Mouse (Mus musculus) forebrain, embryonic 11.5 days (tissue): Measurements from ENCODE around the gene Trhr2. TPM values are rescaled to one million over a fixed set of nuclear protein-coding genes. Genes with fewer than 3 reads are reported as not detected.
A peak's percentile ranks its signal among the peaks of the same experiment; 100 is the strongest.

Experiments
- ATAC-seq: fragments of 200-750 bp; cut with Nextera tagmentation; replicated peaks from 2 replicates; pipeline ENCODE4 v1.8.0; 2017; ENCODE audit warnings: moderate TSS enrichment; ENCODE audit not compliant: low FRiP score
- DNase-seq: peaks from one replicate; pipeline ENCODE4 v3.0.0-alpha.2; 2017; ENCODE audit warnings: low spot score
- H3K27ac ChIP-seq: fragments of 300-500 bp; sonication (generic); 2 replicates; pipeline ENCODE4 v1.5.1; 2014; ENCODE audit warnings: low read depth, low read length
- H3K27me3 ChIP-seq: fragments of 300-500 bp; sonication (generic); 2 replicates; pipeline ENCODE4 v1.6.1; 2014; ENCODE audit warnings: mild to moderate bottlenecking, low read length, mixed read lengths; ENCODE audit not compliant: control insufficient read depth, insufficient read depth
- H3K36me3 ChIP-seq: fragments of 300-500 bp; sonication (generic); 2 replicates; pipeline ENCODE4 v1.6.1; 2014; ENCODE audit warnings: mild to moderate bottlenecking, low read length, moderate library complexity, mixed read lengths; ENCODE audit not compliant: control insufficient read depth, insufficient read depth
- H3K4me1 ChIP-seq: fragments of 300-500 bp; sonication (generic); replicated peaks from 2 replicates; pipeline ENCODE4 v1.6.1; 2014; ENCODE audit warnings: low read length, mixed read lengths; ENCODE audit not compliant: control insufficient read depth, insufficient read depth
- H3K4me2 ChIP-seq: fragments of 300-500 bp; sonication (generic); 2 replicates; pipeline ENCODE4 v1.6.1; 2014; ENCODE audit warnings: low read depth, mild to moderate bottlenecking, low read length, moderate library complexity, mixed read lengths; ENCODE audit not compliant: severe bottlenecking
- H3K4me3 ChIP-seq: fragments of 300-500 bp; sonication (generic); 2 replicates; pipeline ENCODE4 v1.5.1; 2014; ENCODE audit warnings: low read depth, low read length
- H3K9ac ChIP-seq: fragments of 300-500 bp; sonication (generic); 2 replicates; pipeline ENCODE4 v1.6.1; 2014; ENCODE audit warnings: low read length
- H3K9me3 ChIP-seq: fragments of 300-500 bp; sonication (generic); 2 replicates; pipeline ENCODE4 v1.6.1; 2016; ENCODE audit warnings: low read length, mixed read lengths; ENCODE audit not compliant: control insufficient read depth
- WGBS: fragments of 180-500 bp; shearing (Covaris S2); extraction: QIAGEN DNeasy Blood & Tissue Kit; methylation state at CpG from one replicate; pipeline ENCODE4 v1.1.7; 2014; 5-methylcytosine and 5-hydroxymethylcytosine counted together
- polyA plus RNA-seq: library from polyadenylated mRNA; unstranded; fragments of >200 nt; fragmentation: Nextera tagmentation; extraction: Ambion mirVana; gene quantifications from 2 replicates; pipeline ENCODE4 v1.2.1, GENCODE M21; 2014

Gene Trhr2
- polyA plus RNA-seq, 1 experiment from 2014 or later = not detected

GRCm38 (mm10) chr8:122349357-122350297 is 10.9 kb downstream of the Trhr2 start:
- 47% methylated on average over 15 of the region's 15 CpGs for WGBS
- no peak overlapping the region for H3K27ac ChIP-seq
- no peak overlapping the region for H3K9ac ChIP-seq
- peaks cover 2% of the 10 kb centered on the region for H3K27me3 ChIP-seq
- ATAC-seq (no peak), DNase-seq (no peak)
- no peaks in the 10 kb centered on the region for H3K9me3 ChIP-seq
- H3K4me3 ChIP-seq = no peak overlapping the region
- H3K36me3 ChIP-seq = no peaks in the 10 kb centered on the region
- H3K4me1 ChIP-seq = peaks cover 7% of the 10 kb centered on the region; the same call in 1 of the 2 replicates
- no peak overlapping the region for H3K4me2 ChIP-seq

- no peak for DNase-seq
- peaks cover 7% of the 10 kb centered on the region; the same call in 1 of the 2 replicates for H3K4me1 ChIP-seq
- H3K4me3 ChIP-seq = no peak overlapping the region
- H3K9ac ChIP-seq = no peak overlapping the region
- H3K27me3 ChIP-seq = peaks cover 11% of the 10 kb centered on the region
- no peak overlapping the region for H3K27ac ChIP-seq
- ATAC-seq = no peak
- H3K36me3 ChIP-seq = no peaks in the 10 kb centered on the region
- H3K4me2 ChIP-seq = no peak overlapping the region
- H3K9me3 ChIP-seq = no peaks in the 10 kb centered on the region
- WGBS = 82% methylated on average over 5 of the region's 5 CpGs
Measured at GRCm38 (mm10) chr8:122347811-122348552, 12.6 kb downstream of the Trhr2 start.

- H3K36me3 ChIP-seq = no peaks in the 10 kb centered on the region
- H3K4me3 ChIP-seq = no peak overlapping the region
- no peaks in the 10 kb centered on the region for H3K9me3 ChIP-seq
- H3K27me3 ChIP-seq = peaks cover 22% of the 10 kb centered on the region
- 54% methylated on average over 12 of the region's 12 CpGs for WGBS
- H3K9ac ChIP-seq = no peak overlapping the region
- ATAC-seq = no peak
- no peak overlapping the region for H3K4me2 ChIP-seq
- no peak for DNase-seq
- no peak overlapping the region for H3K27ac ChIP-seq
- H3K4me1 ChIP-seq = peaks cover 4% of the 10 kb centered on the region; the same call in 1 of the 2 replicates
Measured at GRCm38 (mm10) chr8:122345181-122346095, 15.1 kb downstream of the Trhr2 start.

DNA sequence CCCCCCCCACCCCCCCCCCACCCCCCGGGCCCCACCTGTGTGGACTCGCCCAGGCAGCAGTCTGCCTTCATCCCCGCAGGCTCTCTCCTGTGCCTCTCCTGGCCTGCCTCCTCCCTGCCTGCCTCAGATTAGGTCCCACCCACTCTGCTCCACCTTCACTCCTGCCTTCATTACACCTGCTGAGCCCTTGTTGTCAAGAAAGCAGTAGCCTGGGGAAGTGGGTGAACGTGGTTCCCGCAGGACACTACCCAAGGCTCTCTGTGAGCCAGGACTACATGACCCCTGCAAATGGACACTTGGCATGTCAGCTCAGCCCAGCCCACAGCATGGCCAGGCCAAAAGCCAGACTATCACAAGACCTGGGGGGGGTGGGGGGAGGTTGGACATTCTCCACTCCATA is 16.3 kb downstream of the Trhr2 start:
- H3K4me2 ChIP-seq = no peak overlapping the region
- H3K9me3 ChIP-seq = no peaks in the 10 kb centered on the region
- H3K4me3 ChIP-seq = peak overlapping the region; percentile 24; the same call in 1 of the 2 replicates
- H3K27ac ChIP-seq = no peak overlapping the region
- no peaks in the 10 kb centered on the region for H3K36me3 ChIP-seq
- DNase-seq (no peak), ATAC-seq (no peak; the same call in 1 of the 2 replicates)
- no peaks in the 10 kb centered on the region for H3K4me1 ChIP-seq
- no peak overlapping the region for H3K9ac ChIP-seq
- peaks cover 22% of the 10 kb centered on the region for H3K27me3 ChIP-seq
- 2% methylated on average over 2 of the region's 5 CpGs for WGBS

DNA sequence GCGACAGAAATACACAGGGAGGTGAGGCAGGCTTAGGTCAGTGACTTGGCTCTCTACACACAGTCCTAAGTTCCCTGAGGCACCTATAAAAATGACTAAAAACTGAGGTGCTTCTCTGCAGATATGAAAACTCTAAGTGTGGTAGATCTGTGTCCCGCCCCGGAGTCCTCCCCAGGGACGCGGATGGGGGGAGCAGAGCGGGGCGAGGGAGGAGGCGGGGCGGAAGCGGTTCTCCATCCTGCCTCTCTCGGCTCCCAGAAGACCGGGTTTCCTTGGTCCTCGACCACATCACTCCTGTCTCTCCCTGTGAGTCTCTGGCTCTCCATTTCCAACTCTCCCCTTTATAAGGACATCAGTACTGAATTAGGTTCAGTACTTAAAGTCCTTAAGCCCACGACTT is 16.8 kb downstream of the Trhr2 start:
- no peaks in the 10 kb centered on the region for H3K36me3 ChIP-seq
- H3K4me2 ChIP-seq = peak overlapping the region; percentile 51
- H3K27me3 ChIP-seq = peaks cover 22% of the 10 kb centered on the region
- ATAC-seq (no peak), DNase-seq (no peak)
- under 1% methylated on average over 14 of the region's 14 CpGs for WGBS
- peak overlapping the region; percentile 24 for H3K4me3 ChIP-seq
- no peaks in the 10 kb centered on the region for H3K4me1 ChIP-seq
- peak overlapping the region; percentile 49; the same call in 1 of the 2 replicates for H3K9ac ChIP-seq
- no peak overlapping the region for H3K27ac ChIP-seq
- H3K9me3 ChIP-seq = no peaks in the 10 kb centered on the region

DNA sequence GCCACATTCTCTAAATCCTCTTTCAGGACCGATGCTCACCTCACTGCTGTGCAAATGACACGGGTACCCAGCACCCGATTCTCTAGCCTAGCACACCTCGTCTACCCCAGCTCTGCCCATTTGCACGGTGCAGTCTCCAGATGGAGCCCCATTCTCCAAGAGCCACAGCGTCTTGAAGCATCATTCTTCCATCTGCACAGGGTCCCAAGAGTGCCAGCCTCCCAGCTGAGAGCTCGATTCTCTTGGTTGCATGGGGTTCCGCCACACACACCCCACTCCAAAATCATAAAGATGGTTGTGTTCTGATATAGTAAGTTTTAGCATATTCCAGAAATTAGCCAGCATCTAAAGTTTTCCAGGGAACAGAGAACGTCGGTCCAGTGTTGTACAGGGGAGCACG is 17.2 kb downstream of the Trhr2 start:
- Histone ChIP-seq H3K9ac (peak overlapping the region; percentile 49; the same call in 1 of the 2 replicates), H3K27me3 (peaks cover 25% of the 10 kb centered on the region), H3K36me3 (no peaks in the 10 kb centered on the region), H3K4me3 (peak overlapping the region; percentile 24), H3K4me1 (no peaks in the 10 kb centered on the region), H3K27ac (no peak overlapping the region), H3K4me2 (peak overlapping the region; percentile 51), H3K9me3 (no peaks in the 10 kb centered on the region)
- no peak for DNase-seq
- no peak for ATAC-seq
- 3% methylated on average over 11 of the region's 11 CpGs for WGBS

- no peaks in the 10 kb centered on the region for H3K9me3 ChIP-seq
- peaks cover 30% of the 10 kb centered on the region for H3K27me3 ChIP-seq
- ATAC-seq (no peak), DNase-seq (no peak)
- WGBS = 7% methylated on average over 9 of the region's 9 CpGs
- H3K4me2 ChIP-seq = peak overlapping the region; percentile 51; the same call in 1 of the 2 replicates
- H3K36me3 ChIP-seq = no peaks in the 10 kb centered on the region
- H3K4me3 ChIP-seq = no peak overlapping the region
- no peaks in the 10 kb centered on the region for H3K4me1 ChIP-seq
- no peak overlapping the region for H3K9ac ChIP-seq
- H3K27ac ChIP-seq = no peak overlapping the region
Measured at GRCm38 (mm10) chr8:122342806-122343209, 17.7 kb downstream of the Trhr2 start.

DNA sequence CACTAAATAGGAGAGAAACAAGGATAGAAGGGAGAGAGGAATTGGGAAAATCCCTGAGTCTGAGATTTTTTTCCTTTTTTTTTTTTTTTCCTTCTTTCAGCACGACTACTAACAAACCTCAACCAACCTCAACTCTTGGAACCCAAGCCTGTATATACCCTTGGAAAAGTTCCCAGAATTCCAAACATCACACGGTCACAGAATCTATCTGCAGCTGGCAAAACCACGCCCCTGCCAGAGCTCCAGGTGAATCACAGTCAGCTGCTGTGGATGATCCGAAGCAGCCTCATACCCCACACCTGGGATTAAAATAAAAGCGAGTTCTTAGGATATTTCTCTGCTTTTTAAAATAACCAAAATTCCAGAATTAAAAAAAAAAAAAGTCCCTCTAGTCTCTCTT is 18.2 kb downstream of the Trhr2 start:
- no peak overlapping the region for H3K4me2 ChIP-seq
- no peaks in the 10 kb centered on the region for H3K36me3 ChIP-seq
- 59% methylated on average over 5 of the region's 5 CpGs for WGBS
- no peak overlapping the region for H3K4me3 ChIP-seq
- no peak overlapping the region for H3K9ac ChIP-seq
- H3K27me3 ChIP-seq = peaks cover 35% of the 10 kb centered on the region
- DNase-seq (no peak), ATAC-seq (no peak)
- no peak overlapping the region for H3K27ac ChIP-seq
- no peaks in the 10 kb centered on the region for H3K9me3 ChIP-seq
- no peaks in the 10 kb centered on the region for H3K4me1 ChIP-seq
